Mouse (Mus musculus) midbrain, embryonic 16.5 days (tissue): Measurements from ENCODE around the gene Olfr801. TPM values are rescaled to one million over a fixed set of nuclear protein-coding genes. Genes with fewer than 3 reads are reported as not detected.

Experiments used
- ATAC-seq: fragments of 200-750 bp; cut with Nextera tagmentation; 2 replicates; pipeline ENCODE4 v1.8.0; 2017; ENCODE audit warnings: moderate TSS enrichment
- H3K27ac ChIP-seq: fragments of 300-500 bp; sonication (generic); 2 replicates; pipeline ENCODE4 v1.5.1; 2014; ENCODE audit warnings: mild to moderate bottlenecking, low read length, mixed read lengths
- H3K27me3 ChIP-seq: fragments of 300-500 bp; sonication (generic); 2 replicates; pipeline ENCODE4 v1.6.1; 2014; ENCODE audit warnings: low read depth, low read length, mixed read lengths; ENCODE audit not compliant: control insufficient read depth, insufficient read depth
- H3K36me3 ChIP-seq: fragments of 300-500 bp; sonication (generic); 2 replicates; pipeline ENCODE4 v1.6.1; 2014; ENCODE audit warnings: mild to moderate bottlenecking, low read length, moderate library complexity, mixed read lengths; ENCODE audit not compliant: control insufficient read depth, insufficient read depth
- H3K4me1 ChIP-seq: fragments of 300-500 bp; sonication (generic); 2 replicates; pipeline ENCODE4 v1.6.1; 2014; ENCODE audit warnings: mild to moderate bottlenecking, low read length, mixed read lengths; ENCODE audit not compliant: control insufficient read depth, insufficient read depth
- H3K4me2 ChIP-seq: fragments of 300-500 bp; sonication (generic); 2 replicates; pipeline ENCODE4 v1.6.1; 2014; ENCODE audit warnings: mild to moderate bottlenecking, low read length, mixed read lengths
- H3K4me3 ChIP-seq: fragments of 300-500 bp; sonication (generic); 2 replicates; pipeline ENCODE4 v1.5.1; 2014; ENCODE audit warnings: low read depth, mild to moderate bottlenecking, low read length, moderate library complexity, mixed read lengths
- H3K9ac ChIP-seq: fragments of 300-500 bp; sonication (generic); 2 replicates; pipeline ENCODE4 v1.6.1; 2014; ENCODE audit warnings: low read depth, low read length, mixed read lengths
- H3K9me3 ChIP-seq: fragments of 300-500 bp; sonication (generic); replicated peaks from 2 replicates; pipeline ENCODE4 v1.6.1; 2014; ENCODE audit warnings: mild to moderate bottlenecking, low read length, mixed read lengths; ENCODE audit not compliant: control insufficient read depth, poor library complexity, severe bottlenecking
- WGBS: fragments of 180-500 bp; shearing (Covaris S2); extraction: QIAGEN DNeasy Blood & Tissue Kit; methylation state at CpG from one replicate; pipeline ENCODE4 v1.1.7; 2014; 5-methylcytosine and 5-hydroxymethylcytosine counted together
- polyA plus RNA-seq: library from polyadenylated mRNA; unstranded; fragments of >200 nt; fragmentation: Nextera tagmentation; extraction: Ambion mirVana; gene quantifications from 2 replicates; pipeline ENCODE4 v1.2.1, GENCODE M21; 2015

The Olfr801 gene
- polyA plus RNA-seq = not detected in 2 replicates

DNA sequence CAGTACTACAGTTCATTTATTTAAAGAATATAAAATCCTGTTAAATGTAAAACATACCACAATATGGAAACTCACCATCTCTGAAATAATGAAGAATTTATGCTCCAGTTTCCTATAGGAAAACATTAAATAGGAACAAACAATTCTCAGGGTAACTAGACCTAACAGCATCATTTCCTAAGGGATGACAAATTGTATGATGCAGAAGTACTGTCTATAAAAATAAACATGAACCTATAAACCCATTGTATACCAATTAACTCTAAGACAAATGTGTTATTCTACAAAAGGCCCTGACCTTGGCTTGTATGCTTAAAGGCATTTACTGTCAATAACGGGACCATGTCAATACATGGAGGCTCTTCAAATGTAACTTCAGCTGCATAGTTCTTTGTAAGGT, at the start of gene Olfr801:
Gene Olfr801 (minus strand): TSS at position 101 of the 400 bp plus-strand sequence.
- Histone ChIP-seq H3K9me3 (no peaks in the 10 kb centered on the region), H3K4me1 (no peaks in the 10 kb centered on the region), H3K27ac (no peak within 1 kb of the TSS), H3K27me3 (no peaks in the 10 kb centered on the region), H3K4me2 (no peak within 1 kb of the TSS), H3K9ac (no peak within 1 kb of the TSS), H3K4me3 (no peak within 1 kb of the TSS), H3K36me3 (no peaks in the 10 kb centered on the region)
- 89% methylated on average over 1 of the region's 1 CpGs for WGBS
- ATAC-seq = no peak

DNA sequence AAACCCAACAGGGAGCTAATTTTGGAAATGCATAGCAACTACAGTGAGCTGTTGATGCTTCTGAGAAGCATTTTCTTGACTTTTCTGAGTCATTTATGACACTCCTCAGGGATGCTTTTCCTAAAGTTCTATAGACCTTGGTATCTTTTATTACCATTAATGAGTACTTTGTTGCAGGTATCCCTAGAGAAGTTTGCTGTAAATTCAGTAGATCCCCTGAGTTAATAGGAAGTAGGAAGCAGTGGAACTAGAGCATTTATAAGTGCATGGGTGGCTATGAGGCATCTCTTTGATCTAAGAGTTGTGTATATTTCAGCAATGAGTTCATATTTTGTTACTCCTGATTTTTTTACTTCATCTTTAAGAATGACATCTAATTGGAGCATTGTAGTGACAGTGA, 29.2 kb upstream of the Olfr801 start, which contains the start of gene Olfr804:
Gene Olfr804 (plus strand): TSS at position 301 of the 400 bp plus-strand sequence.
- no peak within 1 kb of the TSS for H3K4me2 ChIP-seq
- H3K9ac ChIP-seq = no peak within 1 kb of the TSS
- ATAC-seq = no peak
- H3K27me3 ChIP-seq = no peaks in the 10 kb centered on the region
- H3K4me1 ChIP-seq = no peaks in the 10 kb centered on the region
- H3K9me3 ChIP-seq = no peaks in the 10 kb centered on the region
- no peak within 1 kb of the TSS for H3K4me3 ChIP-seq
- no peaks in the 10 kb centered on the region for H3K36me3 ChIP-seq
- no peak within 1 kb of the TSS for H3K27ac ChIP-seq

DNA sequence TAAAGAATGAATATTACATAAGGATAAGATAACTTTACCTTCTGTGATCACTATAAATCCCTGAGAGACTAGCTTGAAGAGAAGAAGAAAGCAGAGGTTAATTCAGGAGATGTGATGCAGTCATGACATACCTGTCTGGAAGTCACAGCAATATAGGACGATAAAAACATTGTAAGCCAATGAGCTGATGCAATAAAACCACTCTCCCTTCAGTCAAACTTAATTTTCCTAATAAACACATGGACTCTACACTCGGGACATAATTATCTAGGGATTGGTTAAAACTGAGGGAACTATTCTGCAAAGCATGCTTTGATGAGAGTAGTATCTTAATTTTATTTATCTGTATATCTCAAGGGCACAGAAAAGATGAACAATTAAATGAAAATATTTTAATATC, 20.5 kb upstream of the Olfr801 start, which contains the start of gene Olfr803:
Gene Olfr803 (minus strand): TSS at position 101 of the 400 bp plus-strand sequence.
- Histone ChIP-seq H3K9me3 (no peaks in the 10 kb centered on the region), H3K36me3 (no peaks in the 10 kb centered on the region), H3K27me3 (no peaks in the 10 kb centered on the region), H3K4me3 (no peak within 1 kb of the TSS), H3K4me1 (no peaks in the 10 kb centered on the region), H3K9ac (no peak within 1 kb of the TSS), H3K27ac (no peak within 1 kb of the TSS), H3K4me2 (no peak within 1 kb of the TSS)
- no peak for ATAC-seq
- 85% methylated on average over 2 of the region's 2 CpGs for WGBS

DNA sequence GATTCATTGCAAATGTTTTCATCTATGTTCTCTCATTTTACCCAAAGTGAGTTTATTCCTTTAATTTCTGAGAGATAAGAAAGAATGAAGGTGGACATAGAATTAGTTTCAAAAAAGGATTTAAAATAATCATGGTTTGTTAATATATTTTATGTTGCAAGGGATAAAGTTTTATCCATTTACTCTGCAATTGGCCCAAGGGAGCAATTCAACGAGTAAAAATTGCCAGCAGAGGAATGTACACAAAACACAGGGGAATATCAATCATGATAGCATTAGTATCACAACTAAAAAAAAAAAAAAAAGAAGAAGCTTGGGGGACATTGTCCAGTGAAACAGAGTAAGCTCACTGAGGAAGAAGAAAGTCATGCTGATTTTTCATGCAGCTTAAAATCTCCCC, 14.4 kb upstream of the Olfr801 start, which contains the start of gene Olfr802:
Gene Olfr802 (minus strand): TSS at position 101 of the 400 bp plus-strand sequence.
- Histone ChIP-seq H3K4me3 (no peak within 1 kb of the TSS), H3K27me3 (no peaks in the 10 kb centered on the region), H3K9ac (no peak within 1 kb of the TSS), H3K9me3 (no peaks in the 10 kb centered on the region), H3K36me3 (no peaks in the 10 kb centered on the region), H3K27ac (no peak within 1 kb of the TSS), H3K4me1 (no peaks in the 10 kb centered on the region), H3K4me2 (no peak within 1 kb of the TSS)
- ATAC-seq = no peak
- WGBS = 59% methylated on average over 1 of the region's 1 CpGs

DNA sequence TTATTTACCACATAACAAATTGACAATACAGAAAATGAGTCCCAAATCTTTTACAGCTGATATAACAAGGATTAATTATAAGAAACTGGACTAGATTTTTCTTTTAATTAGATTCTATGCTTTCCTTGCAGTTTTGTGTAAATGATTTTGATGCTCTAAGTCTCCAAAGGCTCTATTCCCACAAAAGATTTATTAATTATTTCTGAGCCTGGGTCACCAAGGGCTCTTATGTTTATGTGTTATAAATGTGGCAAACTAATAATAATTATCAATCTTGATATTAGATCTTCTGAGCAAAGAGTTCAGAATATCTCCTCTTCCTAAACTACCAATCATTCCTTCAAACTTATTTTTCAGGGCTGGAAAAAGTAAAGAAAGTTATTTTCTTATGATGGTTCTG, 16.3 kb downstream of the Olfr801 start, which contains the start of gene Olfr800:
Gene Olfr800 (plus strand): TSS at position 301 of the 400 bp plus-strand sequence.
- H3K9me3 ChIP-seq = no peaks in the 10 kb centered on the region
- H3K27me3 ChIP-seq = no peaks in the 10 kb centered on the region
- no peak for ATAC-seq
- H3K4me3 ChIP-seq = no peak within 1 kb of the TSS
- no peaks in the 10 kb centered on the region for H3K36me3 ChIP-seq
- no peak within 1 kb of the TSS for H3K4me2 ChIP-seq
- no peak within 1 kb of the TSS for H3K9ac ChIP-seq
- no peaks in the 10 kb centered on the region for H3K4me1 ChIP-seq
- H3K27ac ChIP-seq = no peak within 1 kb of the TSS

DNA sequence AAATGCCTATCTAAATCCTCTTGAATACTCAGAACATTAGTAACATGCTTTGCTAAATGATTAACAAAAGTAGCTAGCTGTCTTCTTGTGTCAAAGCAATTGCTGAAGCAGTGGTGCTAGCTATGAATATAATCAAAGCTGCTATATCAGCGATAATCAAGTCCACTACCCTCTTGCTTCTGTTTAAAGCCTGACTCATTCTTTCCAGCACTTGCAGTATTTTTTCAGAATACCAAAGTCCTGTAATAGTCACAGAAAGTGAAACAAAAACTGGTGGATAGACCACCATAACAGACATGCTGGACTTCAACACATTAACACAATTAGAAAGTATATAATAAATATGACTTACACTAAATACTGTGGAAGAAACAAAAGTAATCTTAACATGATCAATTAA, 21.9 kb downstream of the Olfr801 start:
- WGBS = 79% methylated on average over 1 of the region's 1 CpGs
- no peak for ATAC-seq
- Histone ChIP-seq H3K36me3 (no peaks in the 10 kb centered on the region), H3K4me2 (no peak overlapping the region), H3K9ac (no peak overlapping the region), H3K27me3 (no peaks in the 10 kb centered on the region), H3K4me1 (no peaks in the 10 kb centered on the region), H3K9me3 (no peaks in the 10 kb centered on the region), H3K4me3 (no peak overlapping the region), H3K27ac (no peak overlapping the region)

DNA sequence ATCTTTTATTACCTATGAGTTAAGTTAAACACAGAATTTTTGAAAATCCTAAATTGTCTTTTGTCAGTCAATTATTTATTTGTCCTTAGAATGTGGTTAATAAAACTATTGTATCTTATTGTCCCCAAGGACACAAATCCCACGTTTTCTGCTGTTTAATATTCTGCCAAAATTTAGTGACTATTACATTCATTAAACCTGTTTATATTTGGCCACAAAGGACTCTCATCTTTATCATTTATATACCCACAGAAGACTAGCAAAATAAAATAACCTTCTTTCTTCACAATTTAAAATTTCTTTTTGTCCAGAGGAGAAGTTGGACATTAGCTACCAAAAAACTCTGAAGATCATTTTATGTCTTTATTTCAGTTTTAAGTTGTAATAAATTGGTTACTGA, 36.5 kb downstream of the Olfr801 start, which contains the start of gene Olfr799:
Gene Olfr799 (plus strand): TSS at position 301 of the 400 bp plus-strand sequence.
- WGBS = 34% methylated on average over 1 of the region's 1 CpGs
- ATAC-seq = no peak
- H3K4me3 ChIP-seq = no peak within 1 kb of the TSS
- H3K36me3 ChIP-seq = no peaks in the 10 kb centered on the region
- no peak within 1 kb of the TSS for H3K9ac ChIP-seq
- H3K27me3 ChIP-seq = no peaks in the 10 kb centered on the region
- H3K4me1 ChIP-seq = no peaks in the 10 kb centered on the region
- H3K4me2 ChIP-seq = no peak within 1 kb of the TSS
- H3K27ac ChIP-seq = no peak within 1 kb of the TSS
- no peaks in the 10 kb centered on the region for H3K9me3 ChIP-seq

DNA sequence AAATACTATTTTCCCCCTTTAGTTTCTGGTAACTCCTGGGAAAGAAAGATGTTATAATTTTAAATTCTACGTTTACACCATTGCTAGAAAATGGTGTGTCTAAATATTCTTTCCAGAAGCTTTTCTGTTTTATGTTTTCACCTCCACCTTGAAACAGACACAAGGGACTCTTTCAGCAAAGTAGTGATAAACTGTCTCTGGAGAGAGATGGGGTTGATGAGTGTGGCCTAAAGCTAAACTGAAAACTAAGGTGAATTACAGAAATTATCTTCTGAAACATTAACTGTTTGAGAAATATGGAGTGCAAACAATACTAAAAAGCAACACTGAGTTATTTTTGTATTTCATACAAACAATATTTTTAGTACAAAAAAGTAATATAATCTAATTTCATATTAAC, 45.8 kb downstream of the Olfr801 start, which contains the start of gene Olfr798:
Gene Olfr798 (minus strand): TSS at position 101 of the 400 bp plus-strand sequence.
- no peak for ATAC-seq
- Histone ChIP-seq H3K27ac (no peak within 1 kb of the TSS), H3K27me3 (no peaks in the 10 kb centered on the region), H3K4me2 (no peak within 1 kb of the TSS), H3K9me3 (no peaks in the 10 kb centered on the region), H3K9ac (no peak within 1 kb of the TSS), H3K4me1 (no peaks in the 10 kb centered on the region), H3K36me3 (no peaks in the 10 kb centered on the region), H3K4me3 (no peak within 1 kb of the TSS)
- 82% methylated on average over 1 of the region's 1 CpGs for WGBS

DNA sequence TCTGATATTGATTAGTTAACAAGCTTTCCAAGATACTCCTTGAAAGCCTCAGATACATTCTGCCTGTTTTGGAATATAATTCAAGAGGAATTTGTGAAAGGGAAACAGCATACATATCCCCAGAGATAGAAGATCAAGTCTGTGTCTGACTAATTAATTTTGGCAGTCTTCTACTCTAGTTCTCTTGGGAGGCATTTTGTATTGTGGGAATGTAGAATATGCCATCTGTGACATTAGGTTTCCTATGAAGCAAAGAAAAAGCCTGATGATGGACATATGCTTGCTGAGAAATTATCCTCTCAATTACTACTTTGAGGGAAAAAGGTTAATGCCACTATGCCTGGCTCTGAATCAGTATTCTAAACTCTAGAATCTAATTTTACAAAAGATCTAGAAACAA, 50.4 kb downstream of the Olfr801 start:
- H3K36me3 ChIP-seq = no peaks in the 10 kb centered on the region
- no peak for ATAC-seq
- H3K9ac ChIP-seq = no peak overlapping the region

More for the DNA sequence above, 50.4 kb downstream of the Olfr801 start:
- H3K27ac ChIP-seq = no peak overlapping the region
- H3K4me1 ChIP-seq = no peaks in the 10 kb centered on the region
- no peaks in the 10 kb centered on the region for H3K9me3 ChIP-seq
- H3K4me3 ChIP-seq = no peak overlapping the region
- no peaks in the 10 kb centered on the region for H3K27me3 ChIP-seq
- no peak overlapping the region for H3K4me2 ChIP-seq
